Mouse (Mus musculus) spleen, postnatal 4 days (tissue): ENCODE results near the gene Plod2.

Experiments
- DNase-seq, 2 experiments: peaks; one replicate each; pipeline ENCODE4 v3.0.0; 2022; ENCODE audit warnings: low spot score in 2 of 2

Plod2 gene

GRCm38 (mm10) chr9:92555006-92555958, 13.3 kb downstream of the Plod2 start:
- no peak for DNase-seq

GRCm38 (mm10) chr9:92559750-92560149, 17.7 kb downstream of the Plod2 start:
- no peak for DNase-seq

GRCm38 (mm10) chr9:92560840-92561547, 19.0 kb downstream of the Plod2 start:
- no peak for DNase-seq

GRCm38 (mm10) chr9:92562416-92562815, 20.4 kb downstream of the Plod2 start:
- DNase-seq = no peak

- DNase-seq = no peak
Measured at GRCm38 (mm10) chr9:92563306-92563705, 21.3 kb downstream of the Plod2 start.

- DNase-seq = no peak
Measured at GRCm38 (mm10) chr9:92564391-92564790, 22.4 kb downstream of the Plod2 start.

GRCm38 (mm10) chr9:92566234-92566633, 24.2 kb downstream of the Plod2 start:
- DNase-seq = no peak

- no peak for DNase-seq
Measured at GRCm38 (mm10) chr9:92567474-92567873, 25.5 kb downstream of the Plod2 start.

- DNase-seq = no peak
Measured at GRCm38 (mm10) chr9:92568798-92569197, 26.8 kb downstream of the Plod2 start.

GRCm38 (mm10) chr9:92572376-92573108, 30.5 kb downstream of the Plod2 start:
- no peak for DNase-seq

GRCm38 (mm10) chr9:92583876-92584275, 41.9 kb downstream of the Plod2 start:
- no peak for DNase-seq

GRCm38 (mm10) chr9:92586025-92586424, 44.0 kb downstream of the Plod2 start:
- DNase-seq = no peak

GRCm38 (mm10) chr9:92587391-92587790, 45.4 kb downstream of the Plod2 start:
- no peak for DNase-seq

- DNase-seq = no peak
Measured at GRCm38 (mm10) chr9:92588226-92588625, 46.2 kb downstream of the Plod2 start.

GRCm38 (mm10) chr9:92589021-92589420, 47.0 kb downstream of the Plod2 start:
- DNase-seq = no peak

- DNase-seq = no peak
Measured at GRCm38 (mm10) chr9:92591482-92591881, 49.5 kb downstream of the Plod2 start.

GRCm38 (mm10) chr9:92592757-92593156, 50.7 kb downstream of the Plod2 start:
- no peak for DNase-seq

GRCm38 (mm10) chr9:92594491-92594890, 52.5 kb downstream of the Plod2 start:
- no peak for DNase-seq

- no peak for DNase-seq
Measured at GRCm38 (mm10) chr9:92595296-92595695, 53.3 kb downstream of the Plod2 start.

- DNase-seq = no peak
Measured at GRCm38 (mm10) chr9:92596916-92597547, 55.0 kb downstream of the Plod2 start.

- DNase-seq = no peak
Measured at GRCm38 (mm10) chr9:92597776-92598175, 55.8 kb downstream of the Plod2 start.
